Mouse (Mus musculus) neural tube, embryonic 12.5 days (tissue): ENCODE results near the gene Ubr7. TPM values are rescaled to one million over a fixed set of nuclear protein-coding genes. Genes with fewer than 3 reads are reported as not detected.

Source experiments
- ATAC-seq: fragments of 200-750 bp; cut with Nextera tagmentation; 2 replicates; pipeline ENCODE4 v1.8.0; 2017; ENCODE audit warnings: low read depth, mild to moderate bottlenecking, moderate TSS enrichment, moderate library complexity; ENCODE audit not compliant: low FRiP score
- H3K27ac ChIP-seq: fragments of 300-500 bp; sonication (generic); 2 replicates; pipeline ENCODE4 v1.5.1; 2016
- H3K27me3 ChIP-seq: fragments of 300-500 bp; sonication (generic); replicated peaks from 2 replicates; pipeline ENCODE4 v1.6.1; 2016; ENCODE audit warnings: mild to moderate bottlenecking
- H3K36me3 ChIP-seq: fragments of 300-500 bp; sonication (generic); 2 replicates; pipeline ENCODE4 v1.6.1; 2016; ENCODE audit warnings: mild to moderate bottlenecking
- H3K4me1 ChIP-seq: fragments of 300-500 bp; sonication (generic); 2 replicates; pipeline ENCODE4 v1.6.1; 2016
- H3K4me2 ChIP-seq: fragments of 300-500 bp; sonication (generic); replicated peaks from 2 replicates; pipeline ENCODE4 v1.6.1; 2016; ENCODE audit warnings: mild to moderate bottlenecking
- H3K4me3 ChIP-seq: fragments of 300-500 bp; sonication (generic); 2 replicates; pipeline ENCODE4 v1.5.1; 2016
- H3K9ac ChIP-seq: fragments of 300-500 bp; sonication (generic); 2 replicates; pipeline ENCODE4 v1.6.1; 2016; ENCODE audit warnings: mild to moderate bottlenecking
- H3K9me3 ChIP-seq: fragments of 300-500 bp; sonication (generic); 2 replicates; pipeline ENCODE4 v1.6.1; 2016; ENCODE audit warnings: mild to moderate bottlenecking
- WGBS: fragments of 180-500 bp; shearing (Covaris S2); methylation state at CpG from one replicate; pipeline ENCODE4 v1.1.7; 2016; 5-methylcytosine and 5-hydroxymethylcytosine counted together
- polyA plus RNA-seq: library from polyadenylated mRNA; unstranded; fragments of >200 nt; fragmentation: Nextera tagmentation; extraction: Ambion mirVana; gene quantifications from 2 replicates; pipeline ENCODE4 v1.2.1, GENCODE M21; 2016

Gene Ubr7
- polyA plus RNA-seq, 1 experiment from 2014 or later = 48.1 TPM

DNA sequence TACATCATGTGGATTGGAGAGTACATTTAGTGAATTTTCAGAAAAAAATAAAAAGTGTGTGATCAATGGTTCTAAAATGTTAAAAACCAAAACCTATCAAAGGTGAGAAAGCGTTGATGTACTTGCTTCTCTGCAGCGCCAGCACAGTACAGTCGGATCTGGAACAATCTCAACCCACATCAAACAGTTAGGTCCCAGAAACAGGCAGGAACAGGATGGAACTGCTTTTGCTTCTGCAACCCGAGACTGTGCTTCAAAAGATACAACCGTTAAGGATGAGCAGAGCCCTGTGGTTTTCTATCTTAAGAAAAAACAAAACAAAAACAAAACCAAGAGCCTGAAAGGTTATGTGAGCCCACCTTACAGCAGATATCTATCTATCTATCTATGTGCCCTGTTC, 25.1 kb downstream of the Ubr7 start:
- no peak for ATAC-seq
- Histone ChIP-seq H3K36me3 (peaks cover 29% of the 10 kb centered on the region), H3K27ac (no peak overlapping the region), H3K4me1 (no peaks in the 10 kb centered on the region), H3K4me2 (no peak overlapping the region), H3K27me3 (no peaks in the 10 kb centered on the region), H3K9ac (no peak overlapping the region), H3K9me3 (no peaks in the 10 kb centered on the region), H3K4me3 (no peak overlapping the region)
- 98% methylated on average over 5 of the region's 5 CpGs for WGBS

DNA sequence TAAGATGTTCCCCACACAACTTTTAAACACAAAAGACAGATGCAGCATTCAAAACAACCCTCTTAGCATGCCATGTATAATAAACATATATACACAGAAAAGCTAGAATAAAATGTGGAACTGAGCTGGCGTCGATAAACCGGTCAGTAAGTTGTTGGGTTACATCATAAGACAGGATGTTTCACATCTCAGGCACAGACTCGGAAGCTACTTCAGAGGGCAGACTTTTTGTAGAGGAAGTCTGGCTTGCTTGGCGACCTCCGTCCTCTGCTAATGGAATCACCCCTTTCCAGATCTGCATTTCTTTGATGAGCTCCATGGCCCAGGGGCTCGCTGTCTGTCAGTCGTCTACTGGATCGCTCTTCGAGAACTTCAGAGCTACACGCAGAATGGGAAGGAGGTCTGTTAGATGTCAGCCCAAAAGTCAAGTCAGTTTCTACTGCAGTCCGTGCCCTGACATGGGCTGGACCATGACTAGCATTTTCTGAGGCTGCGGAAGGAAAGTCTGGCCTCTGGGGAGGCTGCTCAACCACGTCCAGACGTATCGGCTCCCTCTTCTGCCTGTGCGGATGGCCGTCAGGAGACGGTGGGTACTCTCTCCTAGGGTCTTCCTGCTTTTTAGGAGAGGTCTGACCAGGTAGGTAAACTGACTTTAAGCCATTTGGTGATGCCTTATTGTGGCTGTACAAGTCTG, 27.3 kb downstream of the Ubr7 start:
- Histone ChIP-seq H3K36me3 (peaks cover 40% of the 10 kb centered on the region), H3K27me3 (no peaks in the 10 kb centered on the region), H3K4me3 (no peak overlapping the region), H3K4me2 (no peak overlapping the region), H3K27ac (no peak overlapping the region), H3K9me3 (no peaks in the 10 kb centered on the region), H3K4me1 (no peaks in the 10 kb centered on the region), H3K9ac (no peak overlapping the region)
- ATAC-seq = no peak
- WGBS = 88% methylated on average over 19 of the region's 19 CpGs

DNA sequence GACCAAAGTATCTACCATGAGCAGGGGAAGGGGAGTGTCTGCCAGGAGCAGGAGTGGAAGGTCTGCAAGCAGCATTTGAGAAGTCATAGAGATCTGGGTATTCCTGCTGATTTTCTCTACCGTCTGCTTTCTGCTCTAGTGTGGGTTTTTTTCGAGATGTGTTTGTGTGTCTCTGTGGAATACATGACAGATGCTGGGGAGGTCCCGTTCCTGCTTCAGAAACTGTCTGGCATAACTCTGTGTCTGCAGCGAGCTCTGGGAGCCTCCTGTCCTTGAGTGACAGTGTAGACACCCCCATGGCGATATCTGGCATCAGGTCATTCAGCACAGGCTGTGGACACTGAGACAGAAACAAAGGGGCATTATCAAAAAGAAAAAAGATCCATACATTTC, 27.8 kb downstream of the Ubr7 start:
- Histone ChIP-seq H3K4me2 (no peak overlapping the region), H3K4me1 (no peaks in the 10 kb centered on the region), H3K27me3 (no peaks in the 10 kb centered on the region), H3K27ac (no peak overlapping the region), H3K4me3 (no peak overlapping the region), H3K36me3 (peaks cover 45% of the 10 kb centered on the region), H3K9me3 (no peaks in the 10 kb centered on the region), H3K9ac (no peak overlapping the region)
- ATAC-seq = no peak
- WGBS = 72% methylated on average over 5 of the region's 5 CpGs

DNA sequence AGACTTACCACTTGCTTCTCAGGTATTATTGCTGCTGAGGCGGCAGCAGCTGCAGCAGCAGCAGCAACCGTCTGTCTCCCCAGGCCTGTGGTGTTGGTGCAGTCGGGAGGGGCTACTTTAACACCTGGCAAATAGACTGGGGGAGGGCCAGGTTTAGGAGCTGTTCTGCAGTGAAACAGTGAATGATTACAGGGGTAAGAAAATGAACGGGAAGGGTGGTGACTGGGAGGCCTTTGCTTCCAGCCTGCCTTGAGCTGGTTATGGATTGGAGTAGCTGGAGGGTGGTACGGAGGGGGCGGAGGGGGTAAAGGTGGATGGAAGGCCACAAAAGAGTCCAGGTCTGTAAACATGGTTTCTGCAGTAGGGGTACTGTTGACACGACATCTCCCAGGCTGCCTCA, 30.2 kb downstream of the Ubr7 start:
- no peak overlapping the region for H3K4me2 ChIP-seq
- H3K4me1 ChIP-seq = no peaks in the 10 kb centered on the region
- no peak overlapping the region for H3K9ac ChIP-seq
- no peak overlapping the region for H3K27ac ChIP-seq
- H3K36me3 ChIP-seq = peaks cover 59% of the 10 kb centered on the region
- ATAC-seq = no peak
- no peaks in the 10 kb centered on the region for H3K27me3 ChIP-seq
- H3K4me3 ChIP-seq = no peak overlapping the region
- no peaks in the 10 kb centered on the region for H3K9me3 ChIP-seq
- WGBS = 91% methylated on average over 7 of the region's 7 CpGs

DNA sequence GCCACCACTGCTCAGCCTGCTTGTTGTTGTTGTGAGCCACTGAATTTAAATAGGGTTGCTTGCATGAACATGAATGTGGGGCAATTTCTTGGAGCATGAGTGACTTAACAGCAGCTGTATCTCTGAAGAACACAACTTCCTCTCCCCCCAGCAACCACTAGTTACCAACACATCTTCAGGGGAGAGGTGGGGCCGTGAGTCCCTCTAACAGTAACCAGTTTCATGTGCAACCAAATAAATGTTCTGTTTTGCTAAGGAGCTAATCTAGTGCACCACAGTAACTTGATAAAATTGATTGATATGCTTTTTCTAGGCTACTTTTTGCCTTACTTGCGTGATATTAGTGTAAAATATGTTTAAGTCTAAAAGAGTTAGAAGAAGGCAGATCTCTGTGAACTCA, 41.8 kb downstream of the Ubr7 start:
- Histone ChIP-seq H3K27me3 (no peaks in the 10 kb centered on the region), H3K36me3 (peaks cover 5% of the 10 kb centered on the region), H3K27ac (no peak overlapping the region), H3K9me3 (no peaks in the 10 kb centered on the region), H3K4me2 (no peak overlapping the region), H3K4me1 (no peaks in the 10 kb centered on the region), H3K9ac (no peak overlapping the region), H3K4me3 (no peak overlapping the region)
- ATAC-seq = no peak
- 94% methylated on average over 2 of the region's 2 CpGs for WGBS

DNA sequence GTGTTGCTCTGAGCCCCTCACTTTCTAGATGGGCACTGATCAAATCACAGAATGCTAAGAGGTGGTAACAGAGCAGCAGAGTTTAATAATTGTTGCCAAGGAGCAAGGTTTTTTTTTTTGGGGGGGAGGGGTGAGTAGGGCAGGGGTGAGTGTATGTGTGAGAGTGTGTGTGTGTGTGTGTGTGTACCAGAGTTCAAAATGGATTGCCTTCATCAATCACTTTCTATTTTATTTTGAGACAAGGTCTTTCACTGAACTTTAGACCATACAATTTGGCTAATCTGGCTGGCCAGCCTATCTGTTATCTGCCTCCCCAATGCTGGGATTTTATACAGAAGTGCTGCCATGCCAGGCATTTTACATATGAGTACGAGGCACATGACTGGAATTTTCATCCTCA, 57.1 kb downstream of the Ubr7 start:
- WGBS = 86% methylated on average over 1 of the region's 1 CpGs
- ATAC-seq = no peak
- H3K9me3 ChIP-seq = no peaks in the 10 kb centered on the region

DNA sequence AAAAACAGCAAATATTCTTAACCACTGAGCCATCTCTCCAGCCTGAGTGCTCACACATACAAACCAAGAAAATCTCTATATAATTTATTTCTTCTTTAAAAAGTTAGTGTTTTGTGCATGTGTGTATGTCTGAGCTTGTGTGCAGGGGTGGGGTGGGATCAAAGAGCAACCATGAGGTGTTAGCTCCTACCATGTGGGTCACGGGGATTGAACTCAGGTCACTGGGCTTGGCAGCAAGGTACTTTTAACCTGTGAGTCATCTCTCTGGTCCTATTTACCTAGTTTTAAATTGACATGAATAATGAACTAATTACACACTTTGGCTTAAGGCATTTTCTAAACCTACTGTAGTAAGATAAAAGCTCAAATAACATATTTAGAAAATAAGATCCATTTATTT, 68.6 kb downstream of the Ubr7 start:
- H3K4me1 ChIP-seq = no peaks in the 10 kb centered on the region
- H3K27me3 ChIP-seq = no peaks in the 10 kb centered on the region
- no peak overlapping the region for H3K9ac ChIP-seq
- no peak overlapping the region for H3K27ac ChIP-seq
- no peaks in the 10 kb centered on the region for H3K36me3 ChIP-seq
- H3K4me2 ChIP-seq = no peak overlapping the region
- 100% methylated on average over 1 of the region's 1 CpGs for WGBS
- no peaks in the 10 kb centered on the region for H3K9me3 ChIP-seq
- H3K4me3 ChIP-seq = no peak overlapping the region
- ATAC-seq = no peak

More for the DNA sequence above, 57.1 kb downstream of the Ubr7 start:
- H3K9ac ChIP-seq = no peak overlapping the region
- H3K27ac ChIP-seq = no peak overlapping the region
- no peaks in the 10 kb centered on the region for H3K4me1 ChIP-seq
- H3K4me3 ChIP-seq = no peak overlapping the region
- H3K36me3 ChIP-seq = peaks cover 14% of the 10 kb centered on the region; the same call in 1 of the 2 replicates
- H3K4me2 ChIP-seq = no peak overlapping the region
- no peaks in the 10 kb centered on the region for H3K27me3 ChIP-seq

DNA sequence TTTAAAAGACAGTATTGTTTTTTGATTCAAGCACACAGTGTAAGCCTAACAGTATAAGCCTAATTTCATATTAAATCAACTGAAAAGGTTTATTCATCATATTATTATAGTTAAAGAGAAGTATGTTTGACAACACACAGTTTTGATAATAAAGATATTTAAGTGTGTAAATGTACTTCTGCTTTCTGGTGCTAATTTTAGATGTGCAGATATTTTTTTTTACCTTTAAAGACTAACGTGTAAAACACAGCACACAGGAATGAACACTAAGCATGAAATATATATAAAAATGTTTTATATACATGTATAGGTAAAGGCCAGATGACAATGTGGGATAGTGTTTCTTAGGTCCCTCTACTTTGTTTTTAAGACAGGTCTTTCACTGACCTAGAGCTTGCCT, 69.4 kb downstream of the Ubr7 start:
- H3K9ac ChIP-seq = no peak overlapping the region
- no peak for ATAC-seq

More for the DNA sequence above, 69.4 kb downstream of the Ubr7 start:
- H3K27ac ChIP-seq = no peak overlapping the region
- H3K4me3 ChIP-seq = no peak overlapping the region
- no peaks in the 10 kb centered on the region for H3K36me3 ChIP-seq
- 92% methylated on average over 1 of the region's 1 CpGs for WGBS
- no peaks in the 10 kb centered on the region for H3K27me3 ChIP-seq
- H3K9me3 ChIP-seq = no peaks in the 10 kb centered on the region
- no peak overlapping the region for H3K4me2 ChIP-seq
- no peaks in the 10 kb centered on the region for H3K4me1 ChIP-seq

Other genes starting within 250 kb of the Ubr7 start
- 72.4 and 78.1 TPM in 2 replicates for gene Chga, start 203.0 kb upstream of the Ubr7 start, polyA plus RNA-seq
- 24.7 and 28.0 TPM in 2 replicates for gene Itpk1, start 53.0 kb upstream of the Ubr7 start, polyA plus RNA-seq
- 38.4 and 42.9 TPM in 2 replicates for gene Moap1, start 14.3 kb upstream of the Ubr7 start, polyA plus RNA-seq
- gene Tmem251, start 14.2 kb upstream of the Ubr7 start, polyA plus RNA-seq = 11.6 and 11.7 TPM in 2 replicates
- not detected in 2 replicates for gene Gm28051, start 202 bp upstream of the Ubr7 start, polyA plus RNA-seq
- gene Gon7, start 164 bp upstream of the Ubr7 start, polyA plus RNA-seq = 43.7 and 44.1 TPM in 2 replicates
- gene Gm20604, start 705 bp downstream of the Ubr7 start, polyA plus RNA-seq = 30.5 and 31.7 TPM in 2 replicates
- gene Btbd7, start 120.5 kb downstream of the Ubr7 start, polyA plus RNA-seq = 21.8 and 22.8 TPM in 2 replicates
- gene Cox8c, start 141.3 kb downstream of the Ubr7 start, polyA plus RNA-seq = not detected in 2 replicates
- gene Unc79, start 190.9 kb downstream of the Ubr7 start, polyA plus RNA-seq = 4.0 and 4.8 TPM in 2 replicates